Mouse (Mus musculus): ENCODE measurements around the gene Selenos. TPM values are rescaled to one million over a fixed set of nuclear protein-coding genes. Genes with fewer than 3 reads are reported as not detected.

The Selenos gene
- total RNA-seq, 2 experiments from 2014 or later, result 47.4 to 59.4 TPM

Other genes starting within 250 kb of the Selenos start
- gene Pcsk6, start 217.9 kb upstream of the Selenos start, total RNA-seq (2021), result 1 to 10 TPM; 8.5 to 8.7 TPM
- gene Gm45213, start 36.0 kb upstream of the Selenos start, total RNA-seq (2021), result not detected
- 10 to 100 TPM; 29.8 to 33.1 TPM for gene Snrpa1, start 20.6 kb upstream of the Selenos start, total RNA-seq (2021)
- 10 to 100 TPM; 17.0 to 18.4 TPM for gene Chsy1, start 29.9 kb downstream of the Selenos start, total RNA-seq (2021)

Data from left cerebral cortex, postnatal 25 days (tissue).